In the genomic region with DNA sequence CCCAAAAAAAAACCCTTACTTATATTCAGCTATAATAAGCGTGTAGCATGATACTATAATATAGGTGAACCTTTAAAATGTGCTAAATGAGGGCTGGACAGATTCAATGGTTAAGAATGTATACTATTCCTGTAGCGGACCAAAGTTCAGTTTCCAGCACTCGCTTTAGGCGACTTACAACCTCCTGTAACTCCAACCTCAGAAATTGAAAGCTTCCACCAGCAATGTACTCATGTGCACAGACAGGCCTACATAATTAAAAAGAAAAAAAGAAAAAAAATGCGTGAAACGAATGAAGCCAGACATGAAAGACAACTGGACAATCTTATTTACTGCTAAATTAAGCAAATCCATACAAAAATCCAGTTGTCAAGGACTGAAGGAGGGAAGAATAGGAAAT, we compare ENCODE assay signal across 10 mouse cellular contexts. TPM values are rescaled to one million over a fixed set of nuclear protein-coding genes. Genes with fewer than 3 reads are reported as not detected.
A peak's percentile ranks its signal among the peaks of the same experiment; 100 is the strongest.
DNase-seq lines count a peak whose midpoint lies in the region; ATAC-seq and TF ChIP-seq lines count a peak whose summit lies in the region.
"Had no signal": no experiment of that assay in that cellular context is flagged by ENCODE, and none has a peak within 500 bp of the region (broad histone marks: within the 10 kb centered on the region; RNA-seq: fewer than 3 reads in every experiment).

No protein-coding gene starts in this region.

- H3K4me3 ChIP-seq in heart, embryonic 15.5 days = no peak overlapping the region
- peak overlapping the region in 1 of 3 experiments; percentile 92 for H3K4me3 ChIP-seq in CH12.LX (replicated peaks in 1 of 3; ENCODE audit: low read depth in 2 of 3, low read length in 2 of 3, poor library complexity in 1 of 3)
- no peak overlapping the region for H3K4me3 ChIP-seq in embryonic facial prominence, embryonic 13.5 days
- no peak overlapping the region; a peak in 1 of 4 replicates for H3K4me3 ChIP-seq in liver, embryonic 14.5 days (ENCODE audit: insufficient read depth in 1 of 2, low read depth in 2 of 2, low read length in 2 of 2)

- 0 out of 2 replicates have a peak overlapping the region, but pooled peaks have one; percentile 98 for H3K27ac ChIP-seq in heart, embryonic 15.5 days
- H3K27ac ChIP-seq in CH12.LX (ENCODE audit: insufficient read depth, low read depth) = no peak overlapping the region
- no peak overlapping the region for H3K27ac ChIP-seq in embryonic facial prominence, embryonic 13.5 days
- H3K27ac ChIP-seq in liver, embryonic 14.5 days = no peak overlapping the region

- in situ Hi-C loops in CH12.LX (cut with MboI; ENCODE audit: low pct_ligation_motif_present, low pct_unique_long_range_greater_than_20kb, low sequenced_read_pairs) = no loop called here

- H3K9ac ChIP-seq in heart, embryonic 15.5 days = no peak overlapping the region
- peak overlapping the region; percentile 78; the same call in 1 of the 2 replicates for H3K9ac ChIP-seq in CH12.LX (ENCODE audit: insufficient read depth, low read depth)
- H3K9ac ChIP-seq in embryonic facial prominence, embryonic 13.5 days = no peak overlapping the region
- H3K9ac ChIP-seq in liver, embryonic 14.5 days (replicated peaks) = no peak overlapping the region

- peaks cover 16% of the 10 kb centered on the region for H3K4me1 ChIP-seq in heart, embryonic 15.5 days (replicated peaks)
- peaks cover 7 to 37% of the 10 kb centered on the region in 2 experiments for H3K4me1 ChIP-seq in CH12.LX (ENCODE audit: control insufficient read depth in 1 of 2, insufficient read depth in 2 of 2)
- H3K4me1 ChIP-seq in embryonic facial prominence, embryonic 13.5 days = peaks cover 21% of the 10 kb centered on the region
- H3K4me1 ChIP-seq in liver, embryonic 14.5 days (replicated peaks; ENCODE audit: control insufficient read depth in 2 of 2, insufficient read depth in 2 of 2, low read length in 1 of 2) = peaks cover 7% of the 10 kb centered on the region in 2 experiments

- 75% methylated on average over 6 of the region's 6 CpGs for WGBS in heart, embryonic 15.5 days
- 73% methylated on average over 6 of the region's 6 CpGs for WGBS in embryonic facial prominence, embryonic 13.5 days
- 71% methylated on average over 6 of the region's 6 CpGs for WGBS in liver, embryonic 14.5 days (ENCODE audit: insufficient replicate concordance)

- no peak for TF ChIP-seq RAD21 in CH12.LX (IDR thresholded peaks at IDR 0.05; ENCODE audit: low read depth, low read length)

- no peaks in the 10 kb centered on the region for H3K27me3 ChIP-seq in heart, embryonic 15.5 days
- H3K27me3 ChIP-seq in CH12.LX (replicated peaks) = no peaks in the 10 kb centered on the region
- no peaks in the 10 kb centered on the region for H3K27me3 ChIP-seq in embryonic facial prominence, embryonic 13.5 days
- no peaks in the 10 kb centered on the region for H3K27me3 ChIP-seq in liver, embryonic 14.5 days (ENCODE audit: control insufficient read depth, insufficient read depth, low read length)
- H3K27me3 ChIP-seq: limb, embryonic 13.5 days had no signal

- peaks cover 19% of the 10 kb centered on the region for H3K79me2 ChIP-seq in CH12.LX (replicated peaks; ENCODE audit: control insufficient read depth, extremely low read depth, insufficient read depth, poor library complexity, severe bottlenecking)

- ATAC-seq in heart, embryonic 15.5 days (replicated peaks; ENCODE audit: insufficient number of reproducible peaks, insufficient read depth, low FRiP score, low read depth) = no peak
- ATAC-seq in embryonic facial prominence, embryonic 13.5 days (ENCODE audit: insufficient number of reproducible peaks, insufficient read depth, low FRiP score, low TSS enrichment, low read depth) = no peak
- no peak for ATAC-seq in liver, embryonic 14.5 days (ENCODE audit: insufficient read depth)
- ATAC-seq in megakaryocyte progenitor cell, adult 5-6 weeks (replicated peaks; ENCODE audit: poor library complexity) = no peak

- dilution Hi-C loops in CH12.LX (cut with MboI; ENCODE audit: extremely low pct_ligation_motif_present, extremely low pct_unique_long_range_greater_than_20kb, low sequenced_read_pairs) = no loop called here

- no peaks in the 10 kb centered on the region for H3K9me3 ChIP-seq in heart, embryonic 15.5 days (replicated peaks)
- H3K9me3 ChIP-seq in CH12.LX (replicated peaks; ENCODE audit: low read length) = no peaks in the 10 kb centered on the region
- no peaks in the 10 kb centered on the region for H3K9me3 ChIP-seq in embryonic facial prominence, embryonic 13.5 days
- no peaks in the 10 kb centered on the region for H3K9me3 ChIP-seq in liver, embryonic 14.5 days (ENCODE audit: control insufficient read depth, low read length)
- H3K9me3 ChIP-seq: limb, embryonic 13.5 days had no signal

- TF ChIP-seq CTCF in CH12.LX (conservative IDR thresholded peaks at IDR 0.05 in 1 of 2, IDR thresholded peaks at IDR 0.05 in 1 of 2; ENCODE audit: low read depth in 2 of 2, low read length in 2 of 2) = no peak
- TF ChIP-seq CTCF in liver, embryonic 14.5 days (IDR thresholded peaks at IDR 0.05; ENCODE audit: low read depth) = no peak

- TF ChIP-seq EP300 in CH12.LX (IDR thresholded peaks at IDR 0.05; ENCODE audit: low read length) = no peak
- TF ChIP-seq EP300 in liver, embryonic 14.5 days (IDR thresholded peaks at IDR 0.05; ENCODE audit: low read depth) = no peak

- H3K36me3 ChIP-seq in heart, embryonic 15.5 days = 0 out of 2 replicates have a peak, but pooled peaks cover 5% of the 10 kb centered on the region
- peaks cover 3 to 16% of the 10 kb centered on the region in 2 experiments for H3K36me3 ChIP-seq in CH12.LX (replicated peaks in 1 of 2; ENCODE audit: control insufficient read depth in 1 of 2, insufficient read depth in 1 of 2, low read length in 1 of 2)
- H3K36me3 ChIP-seq in embryonic facial prominence, embryonic 13.5 days = peaks cover 7% of the 10 kb centered on the region
- peaks cover 4% of the 10 kb centered on the region for H3K36me3 ChIP-seq in liver, embryonic 14.5 days (replicated peaks; ENCODE audit: control insufficient read depth, insufficient read depth, low read depth)

- no peak for TF ChIP-seq POLR2A in CH12.LX (IDR thresholded peaks at IDR 0.05; ENCODE audit: low read depth, low read length)

- peak overlapping the region; percentile 77 for H3K4me2 ChIP-seq in heart, embryonic 15.5 days
- H3K4me2 ChIP-seq in CH12.LX (ENCODE audit: insufficient read depth, low read depth, poor library complexity, severe bottlenecking) = peak overlapping the region; percentile 22; the same call in 1 of the 2 replicates
- H3K4me2 ChIP-seq in embryonic facial prominence, embryonic 13.5 days = peak overlapping the region; percentile 78
- H3K4me2 ChIP-seq in liver, embryonic 14.5 days (ENCODE audit: low read depth) = peak overlapping the region; percentile 94

- DNase-seq in heart, adult 8-10 months (ENCODE audit: low spot score) = no peak
- no peak for DNase-seq in CH12.LX (ENCODE audit: extremely low read depth)
- DNase-seq in liver, embryonic 14.5 days (ENCODE audit: low read depth in 3 of 3, low spot score in 3 of 3) = no peak
- DNase-seq in adrenal gland, adult 18-20 months (ENCODE audit: low spot score in 2 of 2) = no peak
- no peak for DNase-seq in embryo, embryonic 9.5 days (ENCODE audit: extremely low spot score)

RNA-seq across cellular contexts. Expression of a gene that starts 0.7 kb away (rescaled TPM):
- polyA plus RNA-seq in heart, embryonic 15.5 days (2015; fragmentation: Nextera tagmentation; extraction: Ambion mirVana) = 291 and 351 TPM in 2 replicates
- 100 to 1,000 TPM; 133 to 141 (median 141) TPM for total RNA-seq in heart, adult 8-10 months (2022)
- total RNA-seq in CH12.LX (2012; rRNA removed) (109 and 127 TPM in 2 replicates), CH12.LX (2014; rRNA removed) (163 and 192 TPM in 2 replicates)
- polyA plus RNA-seq in CH12.LX (2012; ENCODE audit: insufficient read length, low read depth) = 113 and 137 TPM in 2 replicates
- polyA plus RNA-seq in embryonic facial prominence, embryonic 13.5 days (2015; fragmentation: Nextera tagmentation; extraction: Ambion mirVana) = 387 and 398 TPM in 2 replicates
- polyA plus RNA-seq in liver, embryonic 14.5 days (2012; rRNA removed) = 10.9 and 35.6 TPM in 2 replicates
- 203 and 221 TPM in 2 replicates for polyA plus RNA-seq in liver, embryonic 14.5 days (2014; fragmentation: Nextera tagmentation; extraction: Ambion mirVana)
- total RNA-seq in adrenal gland, adult 18-20 months (2021) = 100 to 1,000 TPM in 1 of 2 experiments, 10 to 100 TPM in 1; 93.8 to 103 TPM
- 141 and 159 TPM in 2 replicates for total RNA-seq in megakaryocyte progenitor cell, adult 5-6 weeks (2015)
- 89.6 and 105 TPM in 2 replicates for total RNA-seq in megakaryocyte progenitor cell, adult 5-6 weeks (2017)

RNA-seq across cellular contexts. Expression of a gene that starts 1.0 kb away (rescaled TPM):
- 6.9 and 10.8 TPM in 2 replicates for polyA plus RNA-seq in heart, embryonic 15.5 days (2015; fragmentation: Nextera tagmentation; extraction: Ambion mirVana)
- 1 to 10 TPM; 2.4 to 7.1 (median 4.1) TPM for total RNA-seq in heart, adult 8-10 months (2022)
- total RNA-seq in CH12.LX (2012; rRNA removed) (30.8 and 32.6 TPM in 2 replicates), CH12.LX (2014; rRNA removed) (93.3 and 101 TPM in 2 replicates)
- polyA plus RNA-seq in CH12.LX (2012; ENCODE audit: insufficient read length, low read depth) = 47.3 and 59.5 TPM in 2 replicates
- 8.6 and 12.3 TPM in 2 replicates for polyA plus RNA-seq in embryonic facial prominence, embryonic 13.5 days (2015; fragmentation: Nextera tagmentation; extraction: Ambion mirVana)
- 2.3 and 2.8 TPM in 2 replicates for polyA plus RNA-seq in liver, embryonic 14.5 days (2012; rRNA removed)
- polyA plus RNA-seq in liver, embryonic 14.5 days (2014; fragmentation: Nextera tagmentation; extraction: Ambion mirVana) = 6.8 and 9.2 TPM in 2 replicates
- total RNA-seq in adrenal gland, adult 18-20 months (2021) = 10 to 100 TPM; 23.9 to 39.5 TPM
- total RNA-seq in megakaryocyte progenitor cell, adult 5-6 weeks (2015) = 77.6 and 83.1 TPM in 2 replicates
- 52.7 and 59.5 TPM in 2 replicates for total RNA-seq in megakaryocyte progenitor cell, adult 5-6 weeks (2017)
- polyA plus RNA-seq: thymus, adult 2 months had no signal

RNA-seq across cellular contexts. Expression of a gene that starts 7.5 kb away (rescaled TPM):
- 184 and 191 TPM in 2 replicates for polyA plus RNA-seq in heart, embryonic 15.5 days (2015; fragmentation: Nextera tagmentation; extraction: Ambion mirVana)
- total RNA-seq in heart, adult 8-10 months (2022) = 100 to 1,000 TPM in 3 of 4 experiments, 10 to 100 TPM in 1; 91.9 to 116 (median 105) TPM
- 475 and 482 TPM in 2 replicates for total RNA-seq in CH12.LX (2012; rRNA removed)
- total RNA-seq in CH12.LX (2014; rRNA removed) = 874 and 992 TPM in 2 replicates
- 512 and 569 TPM in 2 replicates for polyA plus RNA-seq in CH12.LX (2012; ENCODE audit: insufficient read length, low read depth)
- polyA plus RNA-seq in embryonic facial prominence, embryonic 13.5 days (2015; fragmentation: Nextera tagmentation; extraction: Ambion mirVana) = 285 and 289 TPM in 2 replicates
- 41.0 and 65.4 TPM in 2 replicates for polyA plus RNA-seq in liver, embryonic 14.5 days (2012; rRNA removed)
- polyA plus RNA-seq in liver, embryonic 14.5 days (2014; fragmentation: Nextera tagmentation; extraction: Ambion mirVana) = 142 and 158 TPM in 2 replicates
- 100 to 1,000 TPM; 218 to 285 TPM for total RNA-seq in adrenal gland, adult 18-20 months (2021)
- 346 and 370 TPM in 2 replicates for total RNA-seq in megakaryocyte progenitor cell, adult 5-6 weeks (2015)
- 218 and 319 TPM in 2 replicates for total RNA-seq in megakaryocyte progenitor cell, adult 5-6 weeks (2017)

RNA-seq across cellular contexts. Expression of a gene that starts 11.0 kb away (rescaled TPM):
- 2.4 and 2.7 TPM in 2 replicates for polyA plus RNA-seq in heart, embryonic 15.5 days (2015; fragmentation: Nextera tagmentation; extraction: Ambion mirVana)
- 10 to 100 TPM; 19.1 to 29.4 (median 20.6) TPM for total RNA-seq in heart, adult 8-10 months (2022)
- 4.0 and 4.4 TPM in 2 replicates for total RNA-seq in CH12.LX (2012; rRNA removed)
- total RNA-seq in CH12.LX (2014; rRNA removed) = 4.7 and 4.8 TPM in 2 replicates
- 9.3 and 12.9 TPM in 2 replicates for polyA plus RNA-seq in CH12.LX (2012; ENCODE audit: insufficient read length, low read depth)
- polyA plus RNA-seq in embryonic facial prominence, embryonic 13.5 days (2015; fragmentation: Nextera tagmentation; extraction: Ambion mirVana) = 4.0 and 4.8 TPM in 2 replicates
- 6.2 and 12.6 TPM in 2 replicates for polyA plus RNA-seq in liver, embryonic 14.5 days (2012; rRNA removed)
- polyA plus RNA-seq in liver, embryonic 14.5 days (2014; fragmentation: Nextera tagmentation; extraction: Ambion mirVana) = 1.8 and 2.3 TPM in 2 replicates
- 10 to 100 TPM; 36.6 to 46.3 TPM for total RNA-seq in adrenal gland, adult 18-20 months (2021)
- total RNA-seq in megakaryocyte progenitor cell, adult 5-6 weeks (2015) = 4.0 and 7.0 TPM in 2 replicates
- 10.3 and 11.2 TPM in 2 replicates for total RNA-seq in megakaryocyte progenitor cell, adult 5-6 weeks (2017)

RNA-seq across cellular contexts. Expression of a gene that starts 24.5 kb away (rescaled TPM):
- 0.89 and 2.1 TPM in 2 replicates for polyA plus RNA-seq in heart, embryonic 15.5 days (2015; fragmentation: Nextera tagmentation; extraction: Ambion mirVana)
- total RNA-seq in heart, adult 8-10 months (2022) = 1 to 10 TPM in 3 of 4 experiments, under 1 TPM in 1; 0.79 to 2.2 (median 1.6) TPM
- 1.5 and 2.0 TPM in 2 replicates for total RNA-seq in CH12.LX (2012; rRNA removed)
- 0.69 and 1.4 TPM in 2 replicates for total RNA-seq in CH12.LX (2014; rRNA removed)
- polyA plus RNA-seq in CH12.LX (2012; ENCODE audit: insufficient read length, low read depth) = 1.3 and 2.0 TPM in 2 replicates
- 3.6 and 3.7 TPM in 2 replicates for polyA plus RNA-seq in embryonic facial prominence, embryonic 13.5 days (2015; fragmentation: Nextera tagmentation; extraction: Ambion mirVana)
- polyA plus RNA-seq in liver, embryonic 14.5 days (2012; rRNA removed) = 0.61 and 0.93 TPM in 2 replicates
- polyA plus RNA-seq in liver, embryonic 14.5 days (2014; fragmentation: Nextera tagmentation; extraction: Ambion mirVana) = 1.4 and 1.9 TPM in 2 replicates
- total RNA-seq in adrenal gland, adult 18-20 months (2021) = 10 to 100 TPM; 30.2 to 46.8 TPM
- 0.62 and 1.1 TPM in 2 replicates for total RNA-seq in megakaryocyte progenitor cell, adult 5-6 weeks (2015)
- 0.71 and 0.81 TPM in 2 replicates for total RNA-seq in megakaryocyte progenitor cell, adult 5-6 weeks (2017)

Comparison
In these comparisons a context has a peak if more than half of its experiments do, and no peak if none do; other contexts are left out.
1. H3K4me2 ChIP-seq: peak in every context shown above with its lines; median percentile 94 in liver, embryonic 14.5 days; 78 in embryonic facial prominence, embryonic 13.5 days; 77 in heart, embryonic 15.5 days; 22 in CH12.LX.